Mouse (Mus musculus): ENCODE data around the gene Tmem259.

- TF ChIP-seq HCFC1 (IDR thresholded peaks at IDR 0.05; ENCODE audit: borderline replicate concordance, insufficient read depth, low read length) (peak; percentile 85), ZNF384 (IDR thresholded peaks at IDR 0.05; ENCODE audit: low read depth, low read length) (no peak), ZC3H11A (IDR thresholded peaks at IDR 0.05; ENCODE audit: borderline replicate concordance, low read depth, low read length) (peak; percentile 27; the same call in 1 of the 2 replicates), CHD2 (IDR thresholded peaks at IDR 0.05; ENCODE audit: low read depth, low read length) (no peak), MAFK (IDR thresholded peaks at IDR 0.05; ENCODE audit: insufficient read depth, low read depth, low read length) (no peak)
Observed at GRCm38 (mm10) chr10:79959847-79960601, 24.1 kb downstream of the Tmem259 start, which contains the start of gene Wdr18.

Data from ES-E14 (cell line).